Mouse (Mus musculus) lung, postnatal 36 days (tissue): Measurements from ENCODE around the gene Trim61.
"Not testable (repeated sequence)": the region's sequence is repeated elsewhere in the genome, so short reads cannot be mapped to it uniquely, and the experiment has no call there.

ENCODE experiments used
- DNase-seq: peaks from one replicate; pipeline ENCODE4 v3.0.0; 2022; ENCODE audit warnings: mixed read lengths

Trim61 gene

DNA sequence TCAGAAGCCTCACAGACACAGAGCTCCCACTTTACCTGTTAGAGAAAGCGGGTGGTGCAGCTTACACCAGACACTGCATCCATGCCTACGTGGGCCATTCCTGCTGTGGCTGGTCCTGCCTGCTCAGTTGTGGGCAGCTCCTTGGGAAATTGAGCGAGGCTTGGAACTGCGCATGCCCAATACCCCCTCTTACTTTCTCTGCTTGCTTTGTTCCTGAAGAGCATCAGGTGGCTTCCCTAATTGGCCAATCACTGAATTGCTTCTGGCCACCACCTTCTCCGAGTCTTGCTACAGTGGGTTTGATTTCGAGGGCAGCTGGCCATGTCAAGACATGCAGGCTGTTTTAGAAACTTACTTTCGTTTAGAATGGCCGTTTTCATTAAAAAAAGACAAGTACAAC, at the start of gene Trim61, which contains the start of gene Trim60:
TSS of gene Trim61 (minus strand) at position 101 of the 400 bp plus-strand sequence.
TSS of gene Trim60 (minus strand) at position 162 of the 400 bp plus-strand sequence.
- no peak for DNase-seq

DNA sequence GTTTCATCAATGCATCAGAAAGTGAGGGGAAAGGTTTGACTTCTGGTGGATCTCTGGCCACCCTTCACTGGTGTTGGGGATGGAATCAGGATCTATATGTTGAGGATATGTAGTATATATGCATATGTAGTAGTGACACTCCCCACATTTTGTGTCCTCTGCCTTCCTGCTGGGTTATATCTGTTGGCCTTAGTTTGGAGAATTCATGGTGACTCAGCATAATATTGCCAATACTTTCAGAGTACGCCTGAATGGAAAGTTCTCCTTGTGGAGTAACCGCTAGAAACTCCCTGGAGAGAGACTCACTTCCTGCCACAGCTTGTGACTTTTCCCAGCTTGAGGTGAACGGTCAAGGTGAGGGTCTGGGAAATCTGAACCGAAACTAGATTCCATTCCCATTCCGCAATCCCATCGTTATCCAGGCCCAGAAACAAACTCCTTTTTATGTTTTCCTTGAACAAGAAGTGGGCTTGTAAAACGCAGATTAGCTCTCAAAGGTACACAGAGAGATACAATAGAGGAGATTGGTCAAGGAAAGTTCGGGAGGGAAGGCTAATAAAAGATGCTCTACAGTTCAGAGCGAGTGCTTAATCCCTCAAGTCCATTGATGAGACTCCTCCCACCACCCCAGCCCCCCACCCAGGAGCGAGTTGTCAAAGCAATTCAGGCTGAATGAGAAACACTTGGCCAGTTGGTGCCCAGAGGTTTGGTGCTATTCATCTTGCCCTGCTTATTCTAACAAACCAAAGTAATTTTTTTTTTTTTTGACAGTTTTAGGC, 49.6 kb upstream of the Trim61 start:
- DNase-seq = peak; percentile 2

DNA sequence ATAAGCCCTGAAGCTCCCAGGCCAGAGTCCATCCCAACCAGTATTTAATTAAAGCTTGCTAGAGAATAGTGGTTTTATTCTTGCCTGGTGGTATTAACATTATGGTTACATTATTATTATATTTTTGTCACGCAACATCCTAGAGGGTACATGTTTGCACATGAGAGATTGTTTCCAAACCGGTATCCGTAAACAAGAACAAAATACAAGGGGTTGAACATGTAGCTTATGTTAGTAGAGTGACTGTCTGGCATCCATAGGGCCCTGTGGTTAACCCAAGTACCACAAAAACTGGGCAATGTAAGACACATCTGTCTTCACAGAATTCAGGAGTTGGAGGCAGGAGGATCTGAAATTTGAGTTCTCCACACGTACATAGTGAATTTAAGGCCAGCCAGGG, 48.7 kb upstream of the Trim61 start:
- no peak for DNase-seq

DNA sequence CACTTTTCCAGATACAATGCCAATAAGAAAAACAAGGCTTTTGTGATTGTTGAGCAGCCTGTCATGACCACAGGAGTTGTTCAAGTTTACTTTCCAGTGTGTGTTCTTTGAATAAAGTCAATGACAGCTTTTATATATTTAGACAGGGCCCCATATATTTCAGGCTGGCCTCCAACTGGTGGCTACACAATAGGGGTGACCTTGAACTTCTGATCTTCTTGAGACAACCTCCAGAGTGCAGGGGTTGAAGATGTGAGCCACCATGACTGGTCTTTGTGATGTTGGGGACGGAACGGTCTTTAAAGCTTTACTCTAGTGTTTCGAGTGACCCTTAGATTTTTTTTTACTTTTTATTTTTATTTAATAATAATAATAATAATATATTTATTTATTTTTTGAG, 47.3 kb upstream of the Trim61 start:
- no peak for DNase-seq

DNA sequence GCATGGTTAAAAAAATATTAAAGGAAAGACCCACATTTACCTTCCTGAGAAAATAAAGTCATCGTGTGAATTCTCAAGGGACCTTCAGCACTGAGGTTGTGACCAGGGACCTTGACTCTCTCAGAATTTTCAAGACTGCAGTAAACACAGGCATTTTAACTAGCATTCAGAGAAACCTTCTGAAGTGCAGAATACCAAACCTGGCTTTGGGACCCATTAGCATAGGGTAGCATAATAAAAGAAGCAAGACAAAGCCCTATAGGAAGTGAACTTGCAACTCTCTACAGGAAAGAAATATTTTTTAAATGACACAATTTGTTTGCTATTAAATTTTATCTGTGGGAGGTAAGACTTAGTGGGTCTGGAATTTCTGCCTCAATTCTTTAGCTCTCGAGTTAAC, 45.7 kb upstream of the Trim61 start:
- DNase-seq = no peak

DNA sequence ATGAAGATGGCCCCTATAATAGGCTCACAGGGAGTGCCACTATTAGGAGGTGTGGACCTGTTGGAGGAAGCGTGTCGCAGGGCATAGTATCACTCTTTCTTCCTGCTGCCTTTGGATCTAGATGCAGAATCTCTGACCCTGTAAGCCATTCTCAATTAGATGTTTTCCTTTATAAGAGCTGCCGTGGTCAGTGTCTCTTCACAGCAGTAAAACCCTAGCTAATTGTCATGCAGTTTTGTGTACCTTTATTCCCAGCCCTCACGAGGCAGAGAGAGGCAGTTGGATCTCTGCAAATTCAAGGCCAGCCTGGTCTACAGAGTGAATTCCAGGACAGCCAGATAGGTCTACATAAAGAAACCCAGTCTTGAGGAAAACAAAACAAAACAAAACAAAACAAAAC, 43.9 kb upstream of the Trim61 start:
- no peak for DNase-seq

DNA sequence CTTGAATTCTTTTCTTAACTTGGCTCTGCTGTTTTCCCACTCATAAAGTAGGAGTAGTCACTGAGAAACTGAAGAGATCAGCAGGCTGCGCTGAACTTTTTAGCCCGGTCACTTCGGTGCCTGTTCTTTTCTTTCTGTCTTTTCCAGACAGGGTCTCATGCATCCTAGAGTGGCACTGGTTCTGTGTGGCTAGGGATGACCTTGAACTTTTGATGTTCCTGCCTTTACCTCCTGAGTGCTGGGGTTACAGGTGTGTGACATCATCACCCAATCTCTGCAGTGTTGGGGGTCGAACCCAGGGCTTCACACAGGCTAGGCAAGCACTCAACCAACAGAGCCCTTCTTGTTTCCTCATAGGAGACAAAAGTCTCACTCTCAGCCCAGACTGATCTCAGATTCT, 38.4 kb upstream of the Trim61 start:
- no peak for DNase-seq

DNA sequence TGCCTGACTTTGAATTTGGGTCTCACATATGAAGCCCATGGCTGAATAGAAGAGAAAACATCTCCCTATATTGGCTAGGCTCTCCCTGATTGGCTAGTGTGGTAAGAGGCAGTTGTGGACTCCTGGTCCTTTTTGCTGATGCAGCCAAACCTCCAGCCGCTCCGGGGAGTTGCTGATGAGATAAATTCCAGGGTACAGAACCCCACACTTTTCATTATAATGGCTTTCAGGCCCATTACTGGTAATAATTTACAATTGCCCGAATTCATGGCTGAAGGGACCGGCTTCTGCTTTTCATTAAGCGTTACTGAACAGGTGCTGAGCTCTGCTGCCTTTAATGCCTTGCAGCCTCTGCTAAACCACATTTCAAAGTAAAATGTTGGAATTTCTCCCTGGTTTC, 35.6 kb upstream of the Trim61 start:
- no peak for DNase-seq

DNA sequence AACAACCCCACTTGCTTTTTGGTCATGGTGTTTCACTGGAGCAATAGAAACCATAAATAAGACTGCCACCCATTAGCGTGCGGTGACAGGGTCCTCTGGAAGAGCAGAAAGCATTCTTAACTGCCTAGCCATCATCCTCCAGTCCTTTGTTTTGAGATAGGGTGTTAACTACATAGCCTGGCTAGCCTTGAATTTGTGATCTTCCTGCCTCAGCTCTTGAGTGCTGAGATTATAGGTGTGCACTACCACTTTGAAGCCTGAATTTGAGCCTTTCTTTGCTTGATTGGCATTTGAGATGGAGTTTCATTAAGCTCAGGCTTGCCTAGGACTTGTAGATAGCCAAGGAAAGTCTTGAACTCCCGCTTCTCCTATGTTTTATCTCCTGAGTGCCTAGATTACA, 35.2 kb upstream of the Trim61 start:
- DNase-seq = no peak

DNA sequence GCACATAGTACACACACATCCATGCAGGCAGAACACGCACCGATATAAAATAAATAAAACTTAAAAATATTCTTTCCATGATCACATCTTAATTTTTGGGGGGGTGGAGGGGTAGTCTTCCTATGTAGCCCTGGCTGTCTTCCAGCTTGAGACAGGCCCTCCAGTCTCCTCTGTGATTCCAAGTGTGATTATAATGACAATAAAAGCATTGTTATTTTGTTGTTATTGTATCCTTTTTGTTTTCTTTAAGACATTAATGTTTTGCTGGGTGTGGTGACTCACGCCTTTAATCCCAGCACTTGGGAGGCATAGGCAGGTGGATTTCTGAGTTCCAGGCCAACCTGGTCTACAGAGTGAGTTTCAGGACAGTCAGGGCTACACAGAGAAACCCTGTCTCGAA, 29.5 kb upstream of the Trim61 start:
- DNase-seq = no peak

DNA sequence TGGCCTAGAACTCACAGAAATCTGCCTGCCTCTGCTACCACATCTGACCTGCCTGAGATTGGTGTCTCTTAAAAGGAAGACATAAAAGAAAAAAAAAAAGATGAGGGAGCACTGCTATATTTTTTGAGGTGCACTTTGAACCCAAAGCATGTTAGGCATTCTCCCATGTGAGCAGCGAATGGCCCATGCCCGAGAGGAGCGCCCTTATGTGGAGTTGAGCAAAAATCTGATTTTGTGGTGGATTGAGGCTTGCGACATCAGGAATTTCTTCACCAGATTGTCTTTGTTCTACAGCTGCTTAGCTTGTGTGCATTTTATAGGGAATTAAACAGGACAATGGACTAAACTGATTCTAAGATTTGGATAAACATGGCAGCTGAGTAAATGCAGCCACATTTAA, 28.9 kb upstream of the Trim61 start:
- no peak for DNase-seq

DNA sequence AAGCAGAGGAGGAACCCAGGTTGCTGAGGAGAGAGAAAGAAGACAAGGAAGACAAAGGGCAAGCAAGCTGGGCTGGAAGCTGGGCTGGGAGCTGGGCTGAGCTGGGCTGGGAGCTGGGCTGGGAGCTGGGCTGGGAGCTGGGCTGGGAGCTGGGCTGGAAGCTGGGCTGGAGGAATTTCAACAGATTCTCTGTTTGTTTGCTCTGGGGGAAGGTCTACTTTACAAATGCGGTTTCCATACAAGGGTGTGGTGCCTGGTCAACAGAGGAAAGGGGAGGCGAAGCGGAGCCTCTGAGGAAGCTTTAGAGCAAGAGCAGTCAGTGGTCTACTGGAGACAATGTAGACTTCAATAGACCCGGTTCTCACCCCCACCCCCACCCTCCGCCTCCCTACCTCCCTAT, 28.2 kb upstream of the Trim61 start:
- no peak for DNase-seq

DNA sequence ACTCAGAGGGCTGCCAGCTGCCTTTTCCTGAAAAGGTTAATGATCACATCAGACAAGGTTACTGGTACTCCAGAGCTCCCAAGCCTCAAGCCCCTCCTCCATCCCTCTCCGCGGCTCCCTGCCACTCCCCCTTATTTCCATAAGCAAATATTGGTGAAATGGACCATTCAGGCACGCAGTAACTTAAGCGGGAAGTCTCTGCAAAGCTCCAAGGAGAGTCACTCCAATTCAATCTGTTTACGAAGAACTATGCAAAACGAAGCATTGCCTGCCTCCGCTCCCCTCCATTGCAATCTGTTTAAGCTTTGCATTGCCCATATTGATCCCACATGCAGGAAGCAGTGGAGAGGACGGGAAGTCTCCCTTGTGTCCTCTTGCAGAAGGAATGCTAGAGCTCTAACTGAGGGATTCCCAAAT, 18.8 kb upstream of the Trim61 start, which contains the start of gene Apela:
TSS of gene Apela (minus strand) at position 220 of the 417 bp plus-strand sequence.
- DNase-seq = peak; percentile 57

DNA sequence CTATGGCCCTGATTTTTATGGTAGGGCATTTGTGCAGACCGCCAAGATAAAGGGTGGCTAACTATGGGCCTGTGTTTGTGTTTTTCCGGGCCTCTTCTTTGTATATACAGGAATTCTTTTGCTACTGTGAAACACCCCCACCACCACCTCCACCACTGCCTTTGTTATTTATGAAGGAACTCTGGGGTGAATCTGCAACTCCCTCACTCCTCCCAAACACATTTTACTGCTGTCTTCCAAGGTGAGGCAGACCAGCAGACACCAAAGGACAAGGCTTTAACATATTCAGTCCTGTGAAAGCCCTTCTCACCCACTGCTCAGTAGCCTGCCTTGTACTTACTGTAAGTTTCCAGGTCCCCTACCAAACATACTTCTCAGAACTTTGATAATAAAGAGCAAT, 15.8 kb upstream of the Trim61 start:
- DNase-seq = no peak

DNA sequence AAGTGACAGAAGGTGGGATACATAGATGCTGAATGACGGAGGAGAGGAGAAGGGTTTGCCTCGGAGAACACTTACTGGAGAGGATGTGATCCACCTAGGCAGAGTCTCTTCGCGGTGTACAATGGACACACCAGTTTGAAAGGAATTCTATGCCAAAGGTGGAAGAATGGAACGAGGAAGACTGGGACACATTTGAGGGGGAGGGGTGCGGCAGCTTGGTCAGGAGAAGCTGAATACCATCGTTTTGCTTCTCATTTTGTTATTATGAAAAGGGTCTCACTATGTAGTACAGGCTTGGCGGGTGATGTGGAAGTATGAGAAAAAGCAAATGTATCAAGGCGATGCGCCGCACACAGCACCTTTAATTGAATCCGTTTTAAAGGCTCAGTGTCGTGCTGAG, 14.7 kb upstream of the Trim61 start:
- no peak for DNase-seq

DNA sequence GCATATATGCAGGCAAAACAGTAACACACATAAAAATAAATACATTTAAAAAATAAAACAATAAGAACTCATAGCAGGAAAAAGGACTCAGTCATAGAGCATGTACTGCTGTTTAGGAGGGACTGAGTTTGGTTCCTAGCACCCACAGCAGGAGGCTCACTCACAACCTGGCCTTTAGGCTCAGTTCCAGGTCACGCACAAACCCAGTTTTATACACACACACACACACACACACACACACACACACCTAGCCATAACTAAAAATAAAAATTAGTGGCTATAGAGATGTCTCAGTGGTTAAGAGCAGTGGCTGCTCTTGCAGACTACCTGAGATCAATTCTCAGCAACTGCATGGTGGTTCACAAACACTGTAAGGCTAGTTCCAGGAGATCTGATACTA, 13.8 kb upstream of the Trim61 start:
- no peak for DNase-seq

DNA sequence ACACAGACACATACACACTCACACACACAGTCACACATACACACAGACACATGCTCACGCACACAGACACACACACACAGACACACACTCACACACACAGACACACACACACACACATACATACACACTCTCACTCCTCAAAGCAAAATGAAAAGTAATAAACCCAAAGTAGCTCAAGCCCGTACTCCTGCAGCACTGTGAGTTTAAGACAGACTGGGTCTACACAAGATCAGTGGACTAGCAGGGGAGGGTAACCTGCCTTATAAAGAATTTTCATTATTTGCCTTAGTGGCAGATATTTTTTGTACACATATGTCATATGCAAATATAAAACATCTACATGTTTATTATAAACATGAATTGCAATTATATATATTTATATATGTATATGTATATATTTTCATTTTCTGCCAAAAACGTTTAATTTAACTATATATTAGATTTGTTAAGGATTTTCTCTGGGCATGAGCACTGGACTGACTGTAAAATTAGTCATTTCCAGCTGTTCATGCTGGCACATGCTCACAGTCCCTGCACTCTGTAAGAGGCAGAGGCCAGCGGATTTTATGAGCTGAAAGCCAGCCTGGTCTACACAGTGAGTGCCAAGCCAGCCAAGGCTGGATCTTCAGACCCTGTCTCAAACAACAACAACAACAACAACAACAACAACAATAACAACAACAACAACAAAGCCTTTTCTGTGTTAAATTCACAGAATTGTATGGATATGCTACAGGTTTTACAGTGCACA, 12.6 kb upstream of the Trim61 start:
- no peak for DNase-seq

DNA sequence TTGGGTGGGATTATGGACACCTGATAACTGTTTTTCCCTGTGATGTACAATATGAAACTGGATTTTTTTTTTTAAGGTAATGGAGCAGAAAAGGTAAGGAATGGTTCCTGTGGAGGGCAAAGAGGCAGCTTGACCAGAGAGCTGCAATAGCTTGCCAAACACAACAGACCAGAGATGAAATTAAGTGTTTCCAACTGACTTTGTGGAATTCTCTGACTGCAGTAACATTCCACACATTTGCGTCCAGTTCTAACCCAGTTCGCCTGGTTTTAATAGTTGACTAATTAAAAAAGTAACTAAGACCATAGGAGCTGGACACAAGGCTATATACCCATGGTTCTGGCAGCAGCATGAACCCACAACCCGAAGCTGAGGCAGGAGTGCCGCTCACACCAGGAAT, 11.5 kb upstream of the Trim61 start:
- no peak for DNase-seq

DNA sequence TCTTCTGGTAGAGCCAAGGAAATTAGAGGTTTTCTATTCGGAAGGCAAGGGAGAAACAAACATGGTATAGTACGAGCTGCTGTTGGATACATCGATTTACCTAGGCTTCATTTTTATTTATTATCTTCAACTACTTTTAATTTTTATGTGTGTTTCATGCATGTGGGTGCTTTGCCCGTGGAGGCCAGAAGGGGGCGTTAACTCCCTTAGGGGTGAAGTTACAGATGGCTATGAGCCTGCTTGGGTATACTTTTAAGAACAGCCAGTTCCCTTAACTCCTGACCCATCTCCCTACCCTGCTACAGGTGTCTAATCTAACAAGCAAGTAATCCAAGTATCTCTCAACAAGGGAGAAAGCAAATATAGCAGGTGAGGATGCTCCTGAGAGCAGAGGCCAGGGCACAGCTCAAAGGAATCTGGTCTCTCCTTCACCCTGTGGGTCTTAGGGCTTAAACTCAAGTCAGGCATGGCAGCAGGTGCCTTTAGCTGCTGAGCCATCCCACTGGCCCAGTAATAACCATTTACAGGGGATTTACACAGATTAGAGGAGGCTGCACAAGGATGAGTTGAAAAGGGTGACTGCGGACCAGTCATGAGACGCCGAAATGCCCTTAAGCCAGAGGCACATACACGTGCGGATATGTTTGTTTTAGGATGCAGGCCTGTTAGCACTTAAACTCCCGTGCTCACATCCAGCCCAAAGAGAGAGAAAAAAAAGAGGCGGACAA, 10.8 kb upstream of the Trim61 start:
- no peak for DNase-seq

DNA sequence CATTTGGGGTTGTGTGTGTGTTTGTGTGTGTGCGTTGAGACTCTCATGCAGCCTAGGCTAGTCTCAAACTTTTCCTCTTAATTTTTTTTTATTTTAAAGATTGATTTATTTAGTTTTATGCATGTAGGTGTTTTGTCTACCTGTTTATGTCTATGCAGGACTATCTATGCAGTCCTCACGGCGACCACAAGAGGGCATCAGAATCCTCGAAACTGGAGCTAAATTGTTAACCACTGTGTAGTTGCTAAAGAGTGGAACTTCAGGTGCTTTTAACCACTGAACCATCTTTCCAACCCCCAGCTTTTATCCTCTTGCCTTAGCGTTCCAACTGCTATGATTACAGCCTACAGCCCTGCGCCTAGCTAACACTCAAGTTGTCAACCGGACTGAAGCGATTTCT, 4.2 kb upstream of the Trim61 start:
- DNase-seq = peak; percentile 84

DNA sequence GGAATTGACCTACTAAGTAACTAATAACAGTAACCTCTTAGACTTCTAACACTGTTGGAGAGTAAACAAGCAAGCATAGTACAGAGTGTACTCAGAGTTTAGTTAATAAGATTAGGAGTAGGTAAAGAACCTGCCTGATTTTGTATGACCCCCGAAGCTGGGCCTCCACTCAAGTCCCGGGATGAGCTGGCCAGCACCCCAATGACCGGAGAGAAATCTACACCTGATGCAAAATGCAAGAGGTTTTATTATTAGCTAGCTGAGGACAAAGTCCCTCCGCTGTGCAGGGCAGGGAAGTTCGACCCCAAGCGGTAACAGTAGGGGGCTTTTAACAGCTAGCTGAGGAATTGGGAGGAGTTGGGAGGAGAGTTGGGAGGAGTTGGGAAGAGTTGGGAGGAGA, 10.7 kb downstream of the Trim61 start:
- not testable (repeated sequence) for DNase-seq

DNA sequence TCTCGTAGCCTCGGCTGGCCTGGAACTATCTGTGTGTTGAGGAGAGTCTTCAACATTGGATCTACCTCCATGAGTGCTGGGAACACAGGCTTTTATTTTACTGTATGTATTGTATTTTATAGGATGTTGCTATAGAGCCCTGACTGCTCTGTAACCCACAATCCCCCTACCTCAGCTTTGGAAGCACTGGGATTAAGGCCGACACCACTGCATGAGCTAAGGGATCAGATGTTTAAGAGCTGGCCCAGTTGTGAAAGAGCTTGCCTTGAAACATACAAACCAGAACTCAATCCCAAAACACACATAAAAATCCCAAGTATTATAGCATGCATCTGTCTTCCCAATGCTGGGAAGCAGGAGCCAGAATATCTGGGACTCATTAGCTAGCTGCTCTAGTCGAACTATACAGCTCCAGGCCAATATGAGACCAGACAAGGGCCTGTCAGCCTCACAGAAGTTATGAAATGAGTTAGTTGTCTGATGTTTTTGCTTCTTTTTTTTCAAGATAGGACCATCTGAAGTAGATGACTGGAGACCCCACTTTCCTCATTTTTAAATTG, 19.4 kb downstream of the Trim61 start:
- DNase-seq = no peak

DNA sequence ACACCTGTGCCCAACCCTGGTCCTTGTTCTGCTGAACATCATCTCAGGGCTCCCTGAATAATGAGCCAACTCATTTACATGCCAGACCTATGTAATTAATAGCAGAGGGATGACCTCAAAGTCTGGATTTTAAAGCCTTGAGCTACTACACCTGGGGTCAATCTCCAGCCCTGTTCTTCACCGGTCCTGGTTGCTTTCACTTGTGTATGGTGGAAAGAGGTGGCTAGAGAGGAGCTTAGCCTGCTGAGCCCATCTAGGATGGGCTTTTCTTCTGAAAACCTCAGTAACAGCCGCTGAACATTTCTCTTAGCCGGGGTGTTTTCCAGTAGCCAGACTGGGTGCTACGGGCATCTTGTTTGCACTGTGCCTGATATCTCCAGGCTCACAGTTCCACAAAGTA, 30.6 kb downstream of the Trim61 start, which contains the start of gene Trim75:
TSS of gene Trim75 (minus strand) at position 101 of the 400 bp plus-strand sequence.
- DNase-seq = no peak
